Mouse (Mus musculus): ENCODE measurements around the gene Cer1. TPM values are rescaled to one million over a fixed set of nuclear protein-coding genes. Genes with fewer than 3 reads are reported as not detected.

Gene Cer1
- polyA plus RNA-seq, 1 experiment: not detected

DNA sequence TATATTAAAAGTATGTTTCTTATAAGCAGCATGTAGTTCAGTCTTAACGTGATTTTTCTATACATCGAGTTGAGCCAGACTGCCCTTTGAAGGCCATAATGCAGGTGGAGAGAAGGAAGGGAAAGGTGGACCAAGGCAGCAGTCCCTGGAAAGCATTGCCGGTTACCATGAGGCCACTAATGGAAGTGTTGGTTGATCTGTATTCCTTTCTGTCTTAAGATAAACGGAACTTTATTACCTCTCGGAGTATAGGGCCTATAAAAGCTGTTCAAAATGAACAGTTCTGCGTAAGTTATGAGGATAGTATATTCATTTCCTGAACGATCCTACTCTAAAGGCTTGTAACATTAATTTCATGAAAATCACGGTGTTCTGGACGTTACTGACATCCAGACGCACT, 10.3 kb upstream of the Cer1 start:
- no peak overlapping the region for H3K27ac ChIP-seq (ENCODE audit: insufficient read depth, low read length)
- TF ChIP-seq POLR2A (IDR thresholded peaks at IDR 0.05; ENCODE audit: low read depth, low read length): no peak
- TF ChIP-seq CTCF (IDR thresholded peaks at IDR 0.05; ENCODE audit: borderline replicate concordance, insufficient read depth, low read length): no peak
- no peak overlapping the region for H3K4me3 ChIP-seq (ENCODE audit: insufficient read depth, low read length)
- H3K4me1 ChIP-seq (ENCODE audit: control insufficient read depth, insufficient read depth, low read length): no peaks in the 10 kb centered on the region

- no peak overlapping the region for H3K4me3 ChIP-seq (ENCODE audit: insufficient read depth, low read length)
- no peak overlapping the region for H3K27ac ChIP-seq (ENCODE audit: insufficient read depth, low read length)
- TF ChIP-seq POLR2A (IDR thresholded peaks at IDR 0.05; ENCODE audit: low read depth, low read length) (no peak), CTCF (IDR thresholded peaks at IDR 0.05; ENCODE audit: borderline replicate concordance, insufficient read depth, low read length) (no peak)
- no peaks in the 10 kb centered on the region for H3K4me1 ChIP-seq (ENCODE audit: control insufficient read depth, insufficient read depth, low read length)
Measured at GRCm38 (mm10) chr4:82892247-82892646, 7.3 kb upstream of the Cer1 start.

- no peak for TF ChIP-seq CTCF (IDR thresholded peaks at IDR 0.05; ENCODE audit: borderline replicate concordance, insufficient read depth, low read length)
- no peak for TF ChIP-seq POLR2A (IDR thresholded peaks at IDR 0.05; ENCODE audit: low read depth, low read length)
- H3K4me1 ChIP-seq (ENCODE audit: control insufficient read depth, insufficient read depth, low read length): no peaks in the 10 kb centered on the region
- no peak overlapping the region for H3K4me3 ChIP-seq (ENCODE audit: insufficient read depth, low read length)
- H3K27ac ChIP-seq (ENCODE audit: insufficient read depth, low read length): no peak overlapping the region
Measured at GRCm38 (mm10) chr4:82891566-82891965, 6.6 kb upstream of the Cer1 start.

DNA sequence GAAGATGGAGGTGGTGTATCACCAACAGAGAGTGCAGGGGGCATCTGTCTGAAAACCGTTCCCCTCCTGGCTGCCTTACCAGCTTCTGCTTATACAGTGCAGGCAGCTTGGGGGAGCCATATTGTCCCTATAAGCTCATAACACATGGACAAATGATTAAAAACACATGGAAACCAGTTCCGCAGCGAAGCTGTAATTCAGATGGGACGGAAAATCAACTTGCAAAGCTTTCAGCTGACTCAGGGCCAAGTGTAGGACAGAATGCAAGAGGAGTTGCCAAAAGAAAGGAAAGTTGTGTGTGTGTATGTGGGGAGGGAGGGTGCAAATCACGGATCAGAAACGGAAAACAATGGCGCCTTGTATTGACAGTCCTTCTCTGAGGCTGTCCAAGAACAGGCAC, 6.1 kb upstream of the Cer1 start:
- no peaks in the 10 kb centered on the region for H3K4me1 ChIP-seq (ENCODE audit: control insufficient read depth, insufficient read depth, low read length)
- TF ChIP-seq POLR2A (IDR thresholded peaks at IDR 0.05; ENCODE audit: low read depth, low read length): no peak
- TF ChIP-seq CTCF (IDR thresholded peaks at IDR 0.05; ENCODE audit: borderline replicate concordance, insufficient read depth, low read length): no peak
- H3K4me3 ChIP-seq (ENCODE audit: insufficient read depth, low read length): no peak overlapping the region
- no peak overlapping the region for H3K27ac ChIP-seq (ENCODE audit: insufficient read depth, low read length)

- Histone ChIP-seq H3K4me1 (ENCODE audit: control insufficient read depth, insufficient read depth, low read length) (no peaks in the 10 kb centered on the region), H3K4me3 (ENCODE audit: insufficient read depth, low read length) (no peak overlapping the region), H3K27ac (ENCODE audit: insufficient read depth, low read length) (no peak overlapping the region)
- TF ChIP-seq CTCF (IDR thresholded peaks at IDR 0.05; ENCODE audit: borderline replicate concordance, insufficient read depth, low read length) (no peak), POLR2A (IDR thresholded peaks at IDR 0.05; ENCODE audit: low read depth, low read length) (no peak)
Measured at GRCm38 (mm10) chr4:82890585-82890984, 5.6 kb upstream of the Cer1 start.

GRCm38 (mm10) chr4:82886148-82886547, 1.2 kb upstream of the Cer1 start:
- Histone ChIP-seq H3K4me1 (ENCODE audit: control insufficient read depth, insufficient read depth, low read length) (no peaks in the 10 kb centered on the region), H3K27ac (ENCODE audit: insufficient read depth, low read length) (no peak overlapping the region), H3K4me3 (ENCODE audit: insufficient read depth, low read length) (no peak overlapping the region)
- TF ChIP-seq POLR2A (IDR thresholded peaks at IDR 0.05; ENCODE audit: low read depth, low read length) (no peak), CTCF (IDR thresholded peaks at IDR 0.05; ENCODE audit: borderline replicate concordance, insufficient read depth, low read length) (no peak)

GRCm38 (mm10) chr4:82885535-82885913, 576 bp upstream of the Cer1 start:
- Histone ChIP-seq H3K4me3 (ENCODE audit: insufficient read depth, low read length) (no peak overlapping the region), H3K4me1 (ENCODE audit: control insufficient read depth, insufficient read depth, low read length) (no peaks in the 10 kb centered on the region), H3K27ac (ENCODE audit: insufficient read depth, low read length) (no peak overlapping the region)
- no peak for TF ChIP-seq CTCF (IDR thresholded peaks at IDR 0.05; ENCODE audit: borderline replicate concordance, insufficient read depth, low read length)
- TF ChIP-seq POLR2A (IDR thresholded peaks at IDR 0.05; ENCODE audit: low read depth, low read length): no peak

DNA sequence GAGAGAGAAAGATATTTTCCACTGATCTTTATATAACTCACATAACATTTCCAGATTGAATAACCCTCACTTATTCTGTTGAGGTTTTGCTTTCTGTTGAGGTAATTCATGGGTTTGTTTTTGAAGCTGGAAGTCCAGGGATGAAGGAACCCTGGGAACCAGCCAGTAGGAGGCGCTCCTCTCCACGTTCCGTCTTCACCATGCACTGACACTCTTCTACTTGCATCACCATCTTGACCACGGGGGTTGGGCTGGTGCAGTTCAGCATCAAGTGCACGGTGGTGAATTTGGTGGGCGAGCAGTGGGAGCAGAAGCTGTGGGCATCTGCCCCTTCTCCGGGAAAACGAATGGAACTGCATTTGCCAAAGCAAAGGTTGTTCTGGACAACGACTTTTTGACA, 2.4 kb downstream of the Cer1 start:
- no peaks in the 10 kb centered on the region for H3K4me1 ChIP-seq (ENCODE audit: control insufficient read depth, insufficient read depth, low read length)
- no peak for TF ChIP-seq POLR2A (IDR thresholded peaks at IDR 0.05; ENCODE audit: low read depth, low read length)
- TF ChIP-seq CTCF (IDR thresholded peaks at IDR 0.05; ENCODE audit: borderline replicate concordance, insufficient read depth, low read length): peak; percentile 19; the same call in 1 of the 2 replicates
- no peak overlapping the region for H3K4me3 ChIP-seq (ENCODE audit: insufficient read depth, low read length)
- no peak overlapping the region for H3K27ac ChIP-seq (ENCODE audit: insufficient read depth, low read length)

DNA sequence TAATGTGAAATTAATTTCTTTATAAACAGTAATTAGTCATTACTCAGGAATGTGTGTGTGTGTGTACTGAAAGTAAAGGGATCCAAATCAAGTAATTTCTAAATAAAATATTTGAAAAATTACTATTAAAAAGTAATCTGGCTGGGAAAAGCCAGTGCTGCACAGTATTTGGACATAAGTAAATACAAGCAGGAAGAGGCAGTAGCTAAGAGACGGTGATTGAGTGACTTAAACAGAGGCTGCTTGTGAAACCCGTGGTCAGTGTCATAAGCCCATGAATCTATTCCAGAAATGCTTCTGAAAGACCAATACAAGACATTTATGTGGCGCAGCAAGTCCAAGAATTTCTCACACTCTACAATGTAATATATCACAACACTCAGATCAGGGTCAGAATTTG, 3.6 kb downstream of the Cer1 start:
- Histone ChIP-seq H3K4me1 (ENCODE audit: control insufficient read depth, insufficient read depth, low read length) (no peaks in the 10 kb centered on the region), H3K4me3 (ENCODE audit: insufficient read depth, low read length) (no peak overlapping the region), H3K27ac (ENCODE audit: insufficient read depth, low read length) (no peak overlapping the region)
- TF ChIP-seq CTCF (IDR thresholded peaks at IDR 0.05; ENCODE audit: borderline replicate concordance, insufficient read depth, low read length) (no peak), POLR2A (IDR thresholded peaks at IDR 0.05; ENCODE audit: low read depth, low read length) (no peak)

- Histone ChIP-seq H3K4me3 (ENCODE audit: insufficient read depth, low read length) (no peak overlapping the region), H3K4me1 (ENCODE audit: control insufficient read depth, insufficient read depth, low read length) (no peaks in the 10 kb centered on the region), H3K27ac (ENCODE audit: insufficient read depth, low read length) (no peak overlapping the region)
- TF ChIP-seq CTCF (IDR thresholded peaks at IDR 0.05; ENCODE audit: borderline replicate concordance, insufficient read depth, low read length) (no peak), POLR2A (IDR thresholded peaks at IDR 0.05; ENCODE audit: low read depth, low read length) (no peak)
Measured at GRCm38 (mm10) chr4:82880243-82880642, 4.7 kb downstream of the Cer1 start.

DNA sequence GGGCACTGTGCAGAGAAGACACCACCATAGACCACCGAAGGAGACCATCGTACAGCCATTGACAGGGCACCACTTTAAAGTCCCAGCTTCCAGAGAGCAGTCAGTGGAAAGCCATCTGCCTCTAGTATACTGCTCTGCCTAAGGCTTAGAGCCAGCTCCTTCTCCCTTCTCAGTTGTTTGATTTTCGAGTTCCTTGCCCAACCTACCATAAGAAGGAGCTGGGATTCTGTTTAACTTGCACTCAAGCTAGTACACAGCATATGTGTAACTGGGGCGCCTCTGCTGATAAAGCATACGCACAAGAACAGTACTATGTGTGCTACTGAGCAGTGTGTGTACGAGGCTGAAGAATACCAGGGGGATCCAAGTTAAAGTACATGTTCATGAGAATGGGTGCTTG, 5.8 kb downstream of the Cer1 start:
- Histone ChIP-seq H3K27ac (ENCODE audit: insufficient read depth, low read length) (no peak overlapping the region), H3K4me3 (ENCODE audit: insufficient read depth, low read length) (no peak overlapping the region), H3K4me1 (ENCODE audit: control insufficient read depth, insufficient read depth, low read length) (no peaks in the 10 kb centered on the region)
- TF ChIP-seq CTCF (IDR thresholded peaks at IDR 0.05; ENCODE audit: borderline replicate concordance, insufficient read depth, low read length) (no peak), POLR2A (IDR thresholded peaks at IDR 0.05; ENCODE audit: low read depth, low read length) (no peak)
